Mouse (Mus musculus) kidney, adult 8-10 months (tissue): ENCODE data around the gene Znrf3.

Experiments
- DNase-seq, 2 experiments: peaks; one replicate each; pipeline ENCODE4 v3.0.0; 2022

The Znrf3 gene

GRCm38 (mm10) chr11:5314796-5315195 lies 129.9 kb downstream of the Znrf3 start:
- peak; percentile 60 to 69 for DNase-seq

- DNase-seq: no peak
These were observed 130.3 kb downstream of the Znrf3 start for GRCm38 (mm10) chr11:5314330-5314741.

GRCm38 (mm10) chr11:5307024-5307905 lies 137.4 kb downstream of the Znrf3 start:
- no peak for DNase-seq

GRCm38 (mm10) chr11:5306017-5306416 lies 138.6 kb downstream of the Znrf3 start:
- DNase-seq: peak; percentile 15 to 65

GRCm38 (mm10) chr11:5304526-5304925 lies 140.1 kb downstream of the Znrf3 start:
- no peak for DNase-seq

- DNase-seq: no peak
These were observed 146.7 kb downstream of the Znrf3 start for GRCm38 (mm10) chr11:5298007-5298372.

GRCm38 (mm10) chr11:5297148-5298006 lies 147.3 kb downstream of the Znrf3 start:
- peak; percentile 83 to 88 for DNase-seq

- peak in 1 of 2 experiments; percentile 40 for DNase-seq
These were observed 148.0 kb downstream of the Znrf3 start for GRCm38 (mm10) chr11:5296576-5297115.

- no peak for DNase-seq
These were observed 149.8 kb downstream of the Znrf3 start for GRCm38 (mm10) chr11:5294805-5295204.

GRCm38 (mm10) chr11:5290691-5291090 lies 154.0 kb downstream of the Znrf3 start:
- DNase-seq: peak; percentile 37 to 72

GRCm38 (mm10) chr11:5289826-5290580 lies 154.6 kb downstream of the Znrf3 start:
- no peak for DNase-seq

GRCm38 (mm10) chr11:5283987-5284386 lies 160.7 kb downstream of the Znrf3 start:
- no peak for DNase-seq

GRCm38 (mm10) chr11:5280932-5281331 lies 163.7 kb downstream of the Znrf3 start:
- no peak for DNase-seq

- no peak for DNase-seq
These were observed 166.2 kb downstream of the Znrf3 start for GRCm38 (mm10) chr11:5278463-5278862.

GRCm38 (mm10) chr11:5277307-5277971 lies 167.2 kb downstream of the Znrf3 start:
- DNase-seq: no peak

- DNase-seq: no peak
These were observed 169.4 kb downstream of the Znrf3 start for GRCm38 (mm10) chr11:5275216-5275615.

GRCm38 (mm10) chr11:5272536-5273234 lies 172.0 kb downstream of the Znrf3 start:
- no peak for DNase-seq

- no peak for DNase-seq
These were observed 172.6 kb downstream of the Znrf3 start for GRCm38 (mm10) chr11:5272066-5272360.

- DNase-seq: no peak
These were observed 173.2 kb downstream of the Znrf3 start for GRCm38 (mm10) chr11:5271274-5272065.

- no peak for DNase-seq
These were observed 174.7 kb downstream of the Znrf3 start for GRCm38 (mm10) chr11:5269846-5270461.
